Mouse (Mus musculus) G1E (cell line): ENCODE results near the gene Olfr322.

ENCODE experiments used
- CTCF ChIP-seq: IDR thresholded peaks from 2 replicates; pipeline ENCODE4 v1.5.1; 2012; ENCODE audit warnings: low read depth, low read length, inconsistent platforms, mixed read lengths
- GATA1 ChIP-seq: IDR thresholded peaks from 2 replicates; pipeline ENCODE4 v1.6.1; 2012; ENCODE audit warnings: borderline replicate concordance, low read length, inconsistent platforms, mixed read lengths
- GATA2 ChIP-seq: IDR thresholded peaks from 2 replicates; pipeline ENCODE4 v1.6.1; 2012; ENCODE audit warnings: low read depth, low read length, inconsistent platforms, borderline replicate concordance
- POLR2AphosphoS5 ChIP-seq: IDR thresholded peaks from 2 replicates; pipeline ENCODE4 v1.6.1; 2012; ENCODE audit warnings: low read depth, low read length, inconsistent platforms; ENCODE audit not compliant: insufficient replicate concordance

DNA sequence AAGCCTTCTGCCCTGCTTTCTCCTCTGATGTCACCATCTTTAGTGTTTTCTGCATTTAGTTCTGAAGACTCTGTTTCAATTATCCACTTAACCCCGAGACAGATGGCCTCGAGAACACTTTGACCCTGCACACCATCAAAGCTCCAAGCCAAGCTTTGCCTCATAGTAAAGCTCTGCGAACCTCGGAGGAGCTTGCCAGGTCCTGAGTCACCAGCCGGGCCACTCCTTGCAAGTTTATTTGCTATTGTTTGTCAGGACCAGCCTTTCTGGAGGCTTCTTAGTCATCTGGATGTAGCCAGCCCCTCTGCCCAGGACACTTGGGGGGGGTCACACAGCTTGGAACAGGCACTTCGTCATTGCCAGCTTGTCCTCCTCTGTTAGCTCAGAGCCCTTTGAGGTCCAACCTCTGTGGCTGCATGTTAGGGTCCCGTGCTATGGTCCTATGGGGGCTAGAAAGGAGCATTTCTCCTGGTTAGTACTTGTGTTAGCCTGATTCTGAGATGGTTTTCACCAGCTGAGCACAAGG lies 20.3 kb upstream of the Olfr322 start:
- no peak for TF ChIP-seq GATA1
- TF ChIP-seq POLR2AphosphoS5: no peak
- no peak for TF ChIP-seq CTCF
- no peak for TF ChIP-seq GATA2
